Mouse (Mus musculus) central nervous system, embryonic 18 days (tissue): ENCODE measurements around the gene Enho. TPM values are rescaled to one million over a fixed set of nuclear protein-coding genes. Genes with fewer than 3 reads are reported as not detected.

Source experiments
- polyA plus RNA-seq: library from polyadenylated mRNA; depleted of rRNA; stranded (reverse); fragments of >200 nt; gene quantifications from 2 replicates; pipeline ENCODE4 v1.2.3, GENCODE M21; 2012; rRNA removed

The Enho gene
- 115 TPM in 2 replicates for polyA plus RNA-seq

GRCm38 (mm10) chr4:41639913-41640507 lies at the start of gene Enho:
Gene Enho (minus strand): TSS chr4:41640324.

Other genes starting within 250 kb of the Enho start
- 2.0 and 2.1 TPM in 2 replicates for gene Kif24, start 175.4 kb downstream of the Enho start, polyA plus RNA-seq
- gene Nudt2, start 175.2 kb downstream of the Enho start, polyA plus RNA-seq: 77.3 and 78.1 TPM in 2 replicates
- gene AI464131, start 137.2 kb downstream of the Enho start, polyA plus RNA-seq: 7.1 and 8.6 TPM in 2 replicates
- gene 1110017D15Rik, start 123.0 kb downstream of the Enho start, polyA plus RNA-seq: 12.6 and 14.2 TPM in 2 replicates
- 91.5 and 99.1 TPM in 2 replicates for gene Fam219a, start 70.8 kb downstream of the Enho start, polyA plus RNA-seq
- gene Dnaic1, start 70.5 kb downstream of the Enho start, polyA plus RNA-seq: 2.5 and 2.7 TPM in 2 replicates
- 30.4 and 39.1 TPM in 2 replicates for gene Cntfr, start 56.8 kb upstream of the Enho start, polyA plus RNA-seq
- gene Il11ra1, start 59.7 kb upstream of the Enho start, polyA plus RNA-seq: 19.9 and 28.3 TPM in 2 replicates
- 47.3 and 47.7 TPM in 2 replicates for gene Rpp25l, start 73.2 kb upstream of the Enho start, polyA plus RNA-seq
- gene Dctn3, start 82.8 kb upstream of the Enho start, polyA plus RNA-seq: 219 and 222 TPM in 2 replicates
- 0.38 and 0.43 TPM in 2 replicates for gene Arid3c, start 90.8 kb upstream of the Enho start, polyA plus RNA-seq
- gene Galt, start 114.9 kb upstream of the Enho start, polyA plus RNA-seq: 101 and 103 TPM in 2 replicates
- gene Sigmar1, start 115.8 kb upstream of the Enho start, polyA plus RNA-seq: 61.7 and 67.8 TPM in 2 replicates
- gene Ccl27a, start 133.9 kb upstream of the Enho start, polyA plus RNA-seq: 442 and 448 TPM in 2 replicates